Mouse (Mus musculus) megakaryocyte progenitor cell, adult 5-6 weeks (primary cell): ENCODE data around the gene Rbms1. TPM values are rescaled to one million over a fixed set of nuclear protein-coding genes. Genes with fewer than 3 reads are reported as not detected.

Source experiments
- ATAC-seq: replicated peaks from 2 replicates; pipeline ENCODE4 v1.8.0; 2016; ENCODE audit warnings: mild to moderate bottlenecking, moderate TSS enrichment, inconsistent platforms; ENCODE audit not compliant: poor library complexity
- total RNA-seq, 2 experiments: library from RNA; stranded (forward) in 1 of 2; stranded (reverse) in 1 of 2; fragments of 157-497, 149-512 nt in 1 of 2; fragments of 200-1000 nt in 1 of 2; gene quantifications; 2 replicates each; pipeline versions ENCODE4 v1.2.3 to v1.2.4; 2015 to 2017

Gene Rbms1
- 29.3 and 31.5 TPM in 2 replicates for total RNA-seq (2015)
- 24.5 and 28.2 TPM in 2 replicates for total RNA-seq (2017)

- peak; percentile 52 for ATAC-seq
These were observed at the start of gene Rbms1 for GRCm38 (mm10) chr2:60962671-60963421. Gene Rbms1 (minus strand): TSS chr2:60963192.

GRCm38 (mm10) chr2:61012249-61012828, 49.3 kb upstream of the Rbms1 start:
- no peak for ATAC-seq

- no peak for ATAC-seq
These were observed 23.3 kb upstream of the Rbms1 start for GRCm38 (mm10) chr2:60986286-60986685.

- peak; percentile 95 for ATAC-seq
These were observed 15.7 kb upstream of the Rbms1 start for GRCm38 (mm10) chr2:60978538-60979313.

- no peak for ATAC-seq
These were observed 9.3 kb upstream of the Rbms1 start for GRCm38 (mm10) chr2:60972189-60972814.

GRCm38 (mm10) chr2:60963616-60964015, 624 bp upstream of the Rbms1 start:
- no peak for ATAC-seq

- ATAC-seq: peak; percentile 42; the same call in 1 of the 2 replicates
These were observed 856 bp downstream of the Rbms1 start for GRCm38 (mm10) chr2:60962001-60962670.

- ATAC-seq: no peak
These were observed 1.7 kb downstream of the Rbms1 start for GRCm38 (mm10) chr2:60961281-60961680.

- ATAC-seq: peak; percentile 44; the same call in 1 of the 2 replicates
These were observed 14.8 kb downstream of the Rbms1 start for GRCm38 (mm10) chr2:60948241-60948640.

GRCm38 (mm10) chr2:60947817-60948216, 15.2 kb downstream of the Rbms1 start:
- peak; percentile 74 for ATAC-seq

GRCm38 (mm10) chr2:60940454-60940961, 22.5 kb downstream of the Rbms1 start:
- no peak for ATAC-seq

GRCm38 (mm10) chr2:60939957-60940356, 23.0 kb downstream of the Rbms1 start:
- ATAC-seq: no peak

- ATAC-seq: no peak
These were observed 26.1 kb downstream of the Rbms1 start for GRCm38 (mm10) chr2:60936910-60937309.

GRCm38 (mm10) chr2:60928948-60929347, 34.0 kb downstream of the Rbms1 start:
- ATAC-seq: no peak

GRCm38 (mm10) chr2:60927906-60928775, 34.9 kb downstream of the Rbms1 start:
- ATAC-seq: peak; percentile 52

GRCm38 (mm10) chr2:60925063-60925462, 37.9 kb downstream of the Rbms1 start:
- ATAC-seq: no peak

- no peak for ATAC-seq
These were observed 39.0 kb downstream of the Rbms1 start for GRCm38 (mm10) chr2:60923756-60924544.

- peak; percentile 72 for ATAC-seq
These were observed 39.9 kb downstream of the Rbms1 start for GRCm38 (mm10) chr2:60923111-60923510.

- ATAC-seq: no peak
These were observed 40.6 kb downstream of the Rbms1 start for GRCm38 (mm10) chr2:60922351-60922750.
